Mouse (Mus musculus) ovary, adult 2 months (tissue): ENCODE data around the gene Poc1a. TPM values are rescaled to one million over a fixed set of nuclear protein-coding genes. Genes with fewer than 3 reads are reported as not detected.

ENCODE experiments used
- polyA plus RNA-seq: library from polyadenylated mRNA; depleted of rRNA; stranded (reverse); fragments of >200 nt; gene quantifications from 2 replicates; pipeline ENCODE4 v1.2.3, GENCODE M21; 2012; rRNA removed

Poc1a gene
- 15.8 and 20.8 TPM in 2 replicates for polyA plus RNA-seq

GRCm38 (mm10) chr9:106280808-106281544 lies at the start of gene Poc1a:
Gene Poc1a, plus strand, starts transcription at chr9:106281061.

DNA sequence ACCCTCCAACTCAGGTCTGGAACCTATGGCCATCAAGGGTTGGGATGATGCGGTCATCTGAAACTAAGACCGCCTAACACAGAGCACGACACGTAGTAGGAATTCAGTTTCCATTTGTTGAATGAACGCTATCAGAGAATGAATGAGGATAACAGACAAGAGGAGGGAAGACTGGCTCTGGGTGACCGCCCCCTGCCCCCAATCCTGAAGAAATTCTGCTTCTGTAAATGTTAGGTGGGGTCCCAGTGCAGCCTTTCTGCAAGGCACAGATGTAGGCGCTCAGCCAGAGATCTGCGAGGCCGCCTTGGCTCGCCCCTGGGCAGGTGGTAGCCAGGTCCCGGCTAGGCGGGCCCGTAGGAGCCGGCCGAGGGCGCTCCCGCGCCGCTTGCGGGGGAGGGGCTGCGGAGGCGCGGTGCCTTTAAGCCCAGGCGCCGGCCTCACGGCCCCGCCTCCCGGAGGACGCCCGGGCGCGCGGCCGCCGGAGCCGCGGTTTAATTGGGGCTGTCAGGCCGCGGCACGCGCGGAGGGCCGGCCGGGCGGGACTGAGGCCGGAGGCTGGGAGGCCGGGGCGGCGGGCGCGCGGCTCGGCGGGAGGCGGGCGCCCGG lies 87.4 kb downstream of the Poc1a start, which contains the start of gene Dusp7:
TSS of gene Dusp7 (plus strand) at position 521 of the 606 bp plus-strand sequence.

Other genes starting within 250 kb of the Poc1a start
- 74.1 and 134 TPM in 2 replicates for gene Col6a4, start 184.3 kb upstream of the Poc1a start, polyA plus RNA-seq
- 3.5 and 3.7 TPM in 2 replicates for gene Glyctk, start 122.9 kb upstream of the Poc1a start, polyA plus RNA-seq
- 83.3 and 89.6 TPM in 2 replicates for gene Wdr82, start 110.1 kb upstream of the Poc1a start, polyA plus RNA-seq
- gene Ppm1m, start 81.3 kb upstream of the Poc1a start, polyA plus RNA-seq: 84.9 and 96.8 TPM in 2 replicates
- 55.4 and 61.1 TPM in 2 replicates for gene Twf2, start 78.0 kb upstream of the Poc1a start, polyA plus RNA-seq
- gene Tlr9, start 58.5 kb upstream of the Poc1a start, polyA plus RNA-seq: 5.0 and 6.7 TPM in 2 replicates
- gene Alas1, start 32.4 kb upstream of the Poc1a start, polyA plus RNA-seq: 302 and 333 TPM in 2 replicates
- gene Dusp7, start 87.6 kb downstream of the Poc1a start, polyA plus RNA-seq: 97.9 and 108 TPM in 2 replicates
- 538 and 675 TPM in 2 replicates for gene Rpl29, start 148.4 kb downstream of the Poc1a start, polyA plus RNA-seq
- gene Acy1, start 157.3 kb downstream of the Poc1a start, polyA plus RNA-seq: 12.2 and 14.4 TPM in 2 replicates
- 82.2 and 85.2 TPM in 2 replicates for gene Abhd14b, start 166.4 kb downstream of the Poc1a start, polyA plus RNA-seq
- gene Abhd14a, start 166.6 kb downstream of the Poc1a start, polyA plus RNA-seq: 51.4 and 72.2 TPM in 2 replicates
- gene Pcbp4, start 172.2 kb downstream of the Poc1a start, polyA plus RNA-seq: 111 and 115 TPM in 2 replicates
- 0.51 and 1.4 TPM in 2 replicates for gene Gpr62, start 184.9 kb downstream of the Poc1a start, polyA plus RNA-seq
- 53.8 and 62.4 TPM in 2 replicates for gene Rrp9, start 194.9 kb downstream of the Poc1a start, polyA plus RNA-seq
- gene Parp3, start 195.9 kb downstream of the Poc1a start, polyA plus RNA-seq: 47.6 and 53.3 TPM in 2 replicates
- gene Iqcf1, start 218.9 kb downstream of the Poc1a start, polyA plus RNA-seq: 0.41 TPM in 1 of 2 replicates, not detected in the other
- not detected in 2 replicates for gene Iqcf5, start 233.5 kb downstream of the Poc1a start, polyA plus RNA-seq